Mouse (Mus musculus) midbrain, embryonic 16.5 days (tissue): ENCODE data around the gene Gpcpd1. TPM values are rescaled to one million over a fixed set of nuclear protein-coding genes. Genes with fewer than 3 reads are reported as not detected.
"Not testable (repeated sequence)": the region's sequence is repeated elsewhere in the genome, so short reads cannot be mapped to it uniquely, and the experiment has no call there.

Experiments used
- ATAC-seq: fragments of 200-750 bp; cut with Nextera tagmentation; 2 replicates; pipeline ENCODE4 v1.8.0; 2017; ENCODE audit warnings: moderate TSS enrichment
- H3K27ac ChIP-seq: fragments of 300-500 bp; sonication (generic); 2 replicates; pipeline ENCODE4 v1.5.1; 2014; ENCODE audit warnings: mild to moderate bottlenecking, low read length, mixed read lengths
- H3K27me3 ChIP-seq: fragments of 300-500 bp; sonication (generic); 2 replicates; pipeline ENCODE4 v1.6.1; 2014; ENCODE audit warnings: low read depth, low read length, mixed read lengths; ENCODE audit not compliant: control insufficient read depth, insufficient read depth
- H3K36me3 ChIP-seq: fragments of 300-500 bp; sonication (generic); 2 replicates; pipeline ENCODE4 v1.6.1; 2014; ENCODE audit warnings: mild to moderate bottlenecking, low read length, moderate library complexity, mixed read lengths; ENCODE audit not compliant: control insufficient read depth, insufficient read depth
- H3K4me1 ChIP-seq: fragments of 300-500 bp; sonication (generic); 2 replicates; pipeline ENCODE4 v1.6.1; 2014; ENCODE audit warnings: mild to moderate bottlenecking, low read length, mixed read lengths; ENCODE audit not compliant: control insufficient read depth, insufficient read depth
- H3K4me2 ChIP-seq: fragments of 300-500 bp; sonication (generic); 2 replicates; pipeline ENCODE4 v1.6.1; 2014; ENCODE audit warnings: mild to moderate bottlenecking, low read length, mixed read lengths
- H3K4me3 ChIP-seq: fragments of 300-500 bp; sonication (generic); 2 replicates; pipeline ENCODE4 v1.5.1; 2014; ENCODE audit warnings: low read depth, mild to moderate bottlenecking, low read length, moderate library complexity, mixed read lengths
- H3K9ac ChIP-seq: fragments of 300-500 bp; sonication (generic); 2 replicates; pipeline ENCODE4 v1.6.1; 2014; ENCODE audit warnings: low read depth, low read length, mixed read lengths
- H3K9me3 ChIP-seq: fragments of 300-500 bp; sonication (generic); replicated peaks from 2 replicates; pipeline ENCODE4 v1.6.1; 2014; ENCODE audit warnings: mild to moderate bottlenecking, low read length, mixed read lengths; ENCODE audit not compliant: control insufficient read depth, poor library complexity, severe bottlenecking
- WGBS: fragments of 180-500 bp; shearing (Covaris S2); extraction: QIAGEN DNeasy Blood & Tissue Kit; methylation state at CpG from one replicate; pipeline ENCODE4 v1.1.7; 2014; 5-methylcytosine and 5-hydroxymethylcytosine counted together
- polyA plus RNA-seq: library from polyadenylated mRNA; unstranded; fragments of >200 nt; fragmentation: Nextera tagmentation; extraction: Ambion mirVana; gene quantifications from 2 replicates; pipeline ENCODE4 v1.2.1, GENCODE M21; 2015

The Gpcpd1 gene
- polyA plus RNA-seq, 1 experiment from 2014 or later = 77.5 TPM

DNA sequence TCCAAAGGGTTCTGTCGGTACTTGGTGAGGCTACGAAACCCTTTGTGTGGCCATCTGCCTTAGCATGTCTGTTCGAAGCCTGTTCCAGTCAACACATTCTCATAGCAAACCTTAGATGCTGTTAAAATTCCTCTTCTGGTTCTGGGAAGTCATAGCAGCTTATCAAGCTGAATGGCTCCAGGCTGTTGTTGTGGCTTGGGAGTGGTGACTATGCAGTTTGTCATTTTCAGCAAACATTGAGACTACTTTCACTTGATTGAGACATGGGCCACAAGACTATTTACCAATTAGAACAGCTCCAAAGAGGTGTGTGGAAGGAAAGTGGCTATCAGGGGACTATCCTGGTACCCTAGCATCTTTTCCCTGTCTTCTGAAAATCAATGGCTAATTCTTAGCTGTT lies 4.6 kb upstream of the Gpcpd1 start:
- no peaks in the 10 kb centered on the region for H3K9me3 ChIP-seq
- ATAC-seq = no peak
- H3K9ac ChIP-seq = no peak overlapping the region
- H3K36me3 ChIP-seq = no peaks in the 10 kb centered on the region
- no peak overlapping the region for H3K27ac ChIP-seq
- H3K27me3 ChIP-seq = no peaks in the 10 kb centered on the region
- 92% methylated on average over 3 of the region's 3 CpGs for WGBS
- H3K4me3 ChIP-seq = no peak overlapping the region
- H3K4me1 ChIP-seq = no peaks in the 10 kb centered on the region
- no peak overlapping the region for H3K4me2 ChIP-seq

DNA sequence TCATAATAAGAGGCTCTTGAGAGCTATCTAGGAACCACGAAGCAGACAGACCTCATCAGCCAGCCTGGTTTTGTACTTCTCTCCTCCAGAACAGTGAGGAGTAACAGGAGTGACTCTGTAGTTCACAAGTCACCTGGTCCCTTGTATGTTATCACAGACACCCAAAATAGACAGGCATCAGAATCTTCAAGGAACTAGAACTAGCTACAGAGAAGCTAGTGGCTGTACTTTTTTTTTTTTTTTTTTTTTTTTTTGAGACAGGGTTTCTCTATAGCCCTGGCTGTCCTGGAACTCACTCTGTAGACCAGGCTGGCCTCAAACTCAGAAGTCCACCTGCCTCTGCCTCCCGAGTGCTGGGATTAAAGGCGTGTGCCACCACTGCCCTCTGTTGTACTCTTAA lies 4.0 kb upstream of the Gpcpd1 start:
- not testable (repeated sequence) for H3K36me3 ChIP-seq, H3K9me3 ChIP-seq, H3K27me3 ChIP-seq, H3K4me1 ChIP-seq, H3K4me2 ChIP-seq, ATAC-seq, H3K4me3 ChIP-seq, H3K9ac ChIP-seq, H3K27ac ChIP-seq
- WGBS = 87% methylated on average over 3 of the region's 3 CpGs

DNA sequence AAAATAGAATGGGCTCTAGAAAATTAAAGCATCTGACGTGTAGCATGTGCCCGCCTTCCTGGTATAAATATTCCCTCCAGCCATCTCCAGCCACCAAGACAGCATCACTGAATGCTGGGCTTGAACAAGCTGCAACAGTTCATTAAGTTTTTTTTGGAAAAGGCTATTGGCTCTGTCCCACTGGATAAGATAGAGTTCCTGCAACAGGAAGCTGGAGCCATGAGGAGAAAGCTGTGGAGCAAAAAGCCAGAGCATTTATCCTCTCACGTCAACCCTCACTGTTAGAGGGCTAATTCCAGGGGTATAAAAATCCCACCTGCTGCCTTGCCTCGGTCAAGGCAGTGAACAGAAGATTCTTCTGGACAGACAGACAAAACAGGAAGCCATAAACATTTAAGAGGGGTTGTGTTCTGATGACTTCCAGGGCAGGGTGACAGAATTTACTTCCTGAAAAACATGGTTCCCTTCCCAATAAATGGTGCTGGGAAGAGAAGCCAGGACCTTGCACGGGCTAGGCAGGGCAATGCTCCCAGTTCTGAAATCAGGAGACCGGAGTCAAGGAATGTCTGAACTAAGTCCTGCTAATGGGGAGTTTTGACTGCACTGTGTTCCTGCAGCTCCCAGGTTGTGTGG lies 2.5 kb upstream of the Gpcpd1 start:
- H3K4me1 ChIP-seq = no peaks in the 10 kb centered on the region
- no peak overlapping the region for H3K9ac ChIP-seq
- 83% methylated on average over 6 of the region's 6 CpGs for WGBS
- no peak for ATAC-seq
- H3K9me3 ChIP-seq = no peaks in the 10 kb centered on the region
- H3K4me2 ChIP-seq = no peak overlapping the region
- no peaks in the 10 kb centered on the region for H3K27me3 ChIP-seq
- no peak overlapping the region for H3K27ac ChIP-seq
- H3K36me3 ChIP-seq = no peaks in the 10 kb centered on the region
- H3K4me3 ChIP-seq = no peak overlapping the region

DNA sequence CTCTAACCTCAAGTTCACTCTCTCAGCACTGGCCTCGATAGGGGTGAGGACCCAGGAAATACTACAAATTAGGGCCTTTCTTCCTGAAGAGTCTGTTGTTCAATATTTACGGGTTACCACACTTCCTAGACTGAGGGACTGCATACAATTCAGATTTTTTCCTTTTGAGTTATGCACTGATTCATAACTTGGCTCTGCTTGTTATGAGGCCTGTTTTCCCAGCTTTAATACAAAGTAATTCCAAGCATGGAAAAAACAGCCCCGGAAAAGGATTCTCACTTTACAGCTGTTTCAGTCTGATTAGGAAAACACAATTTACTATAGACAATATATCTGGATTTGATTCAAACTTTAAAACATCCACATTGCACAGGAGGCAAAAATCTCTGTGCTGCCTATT lies 1.5 kb downstream of the Gpcpd1 start:
- Histone ChIP-seq H3K4me1 (peaks cover 4% of the 10 kb centered on the region), H3K27ac (no peak overlapping the region), H3K9ac (no peak overlapping the region), H3K27me3 (no peaks in the 10 kb centered on the region), H3K9me3 (no peaks in the 10 kb centered on the region), H3K4me2 (no peak overlapping the region), H3K4me3 (no peak overlapping the region), H3K36me3 (no peaks in the 10 kb centered on the region)
- WGBS = 81% methylated on average over 3 of the region's 3 CpGs
- no peak for ATAC-seq

DNA sequence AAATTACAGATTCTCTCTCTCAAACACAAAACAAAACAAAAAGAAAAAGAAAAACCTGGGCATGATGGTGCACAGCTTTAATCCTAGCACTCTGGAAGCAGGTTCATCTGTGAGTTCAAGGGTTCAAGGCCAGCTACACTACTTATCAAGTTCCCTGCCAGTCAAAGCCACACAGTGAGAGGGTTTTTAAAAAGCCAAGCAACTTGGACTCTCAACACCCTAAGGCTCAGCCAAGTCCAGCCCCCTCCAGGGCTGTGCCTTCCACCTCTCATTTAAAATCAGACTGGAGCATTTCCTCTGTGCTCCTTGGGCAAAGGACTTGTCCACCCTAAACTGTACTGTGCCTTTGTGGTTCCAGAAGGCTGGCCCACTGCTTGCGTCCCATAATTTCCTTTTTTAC lies 3.3 kb downstream of the Gpcpd1 start:
- no peak overlapping the region for H3K4me2 ChIP-seq
- 95% methylated on average over 1 of the region's 1 CpGs for WGBS
- H3K9ac ChIP-seq = no peak overlapping the region
- no peak for ATAC-seq
- H3K9me3 ChIP-seq = no peaks in the 10 kb centered on the region
- H3K4me1 ChIP-seq = peaks cover 4% of the 10 kb centered on the region
- no peak overlapping the region for H3K27ac ChIP-seq
- no peaks in the 10 kb centered on the region for H3K36me3 ChIP-seq
- H3K27me3 ChIP-seq = no peaks in the 10 kb centered on the region
- no peak overlapping the region for H3K4me3 ChIP-seq

DNA sequence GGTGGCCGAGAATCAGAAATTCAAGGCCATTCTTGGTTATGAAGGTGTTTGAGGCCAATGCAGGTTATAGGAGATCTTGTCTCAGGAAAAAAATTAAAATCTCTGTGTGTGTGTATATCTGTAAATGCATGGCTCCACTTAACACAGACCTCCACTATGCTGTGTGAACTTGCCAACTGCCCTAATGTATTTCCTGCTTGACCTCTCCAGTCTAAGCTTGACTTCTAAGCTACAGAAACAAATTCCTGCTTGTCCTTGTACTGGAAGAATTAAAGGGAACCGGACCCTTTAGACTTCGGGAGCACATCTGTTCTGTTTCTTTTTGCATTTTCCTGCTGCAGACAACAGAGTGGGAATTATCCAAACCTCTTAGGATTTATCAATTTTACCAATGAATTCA lies 4.4 kb downstream of the Gpcpd1 start:
- Histone ChIP-seq H3K36me3 (no peaks in the 10 kb centered on the region), H3K9ac (no peak overlapping the region), H3K4me1 (peaks cover 4% of the 10 kb centered on the region), H3K4me2 (no peak overlapping the region), H3K9me3 (no peaks in the 10 kb centered on the region), H3K4me3 (no peak overlapping the region), H3K27me3 (no peaks in the 10 kb centered on the region), H3K27ac (0 out of 2 replicates have a peak overlapping the region, but pooled peaks have one; percentile 12)
- WGBS = 77% methylated on average over 3 of the region's 3 CpGs
- ATAC-seq = no peak

DNA sequence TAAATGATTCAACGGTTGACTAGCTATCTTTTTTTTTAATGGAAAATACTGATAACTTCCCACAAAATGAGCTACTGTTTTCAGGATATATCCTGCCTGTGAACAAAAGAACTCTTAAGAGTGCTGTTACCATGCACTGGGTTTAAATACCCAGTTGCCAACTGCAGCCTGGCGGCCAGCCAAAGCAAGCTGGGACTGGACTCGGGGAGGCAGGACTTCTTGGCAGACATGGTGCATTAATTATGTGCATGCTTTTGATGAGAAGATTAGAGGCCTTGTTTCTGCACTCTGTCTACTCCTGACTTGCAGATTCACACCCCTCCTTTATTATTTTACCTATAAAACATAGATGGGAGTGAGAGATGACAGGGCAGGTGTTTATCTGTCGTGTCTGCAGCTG lies 5.3 kb downstream of the Gpcpd1 start:
- Histone ChIP-seq H3K4me1 (peaks cover 4% of the 10 kb centered on the region), H3K36me3 (no peaks in the 10 kb centered on the region), H3K4me3 (no peak overlapping the region), H3K27ac (peak overlapping the region; percentile 80), H3K27me3 (no peaks in the 10 kb centered on the region), H3K9me3 (no peaks in the 10 kb centered on the region), H3K9ac (no peak overlapping the region), H3K4me2 (no peak overlapping the region)
- no peak for ATAC-seq
- WGBS = 32% methylated on average over 4 of the region's 4 CpGs

DNA sequence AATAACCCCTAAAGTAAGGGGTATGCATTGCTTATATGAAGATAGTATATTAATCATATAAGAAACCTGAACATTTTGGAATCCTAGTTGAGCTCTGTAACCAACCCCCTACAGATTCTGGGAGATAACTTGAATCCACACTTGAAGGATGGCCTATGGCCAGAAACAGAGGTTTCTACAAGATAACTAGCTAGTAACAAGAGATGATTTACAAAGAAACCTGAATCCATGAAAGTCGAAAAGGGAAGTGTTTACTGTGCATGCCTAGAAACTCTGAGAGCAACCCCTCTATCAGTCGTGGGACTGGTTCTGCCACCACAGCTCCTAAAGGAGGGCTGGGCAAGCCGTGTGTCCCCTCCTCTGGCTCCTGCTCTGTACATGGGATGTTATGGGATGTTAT lies 7.8 kb downstream of the Gpcpd1 start:
- Histone ChIP-seq H3K4me2 (no peak overlapping the region), H3K9me3 (no peaks in the 10 kb centered on the region), H3K36me3 (no peaks in the 10 kb centered on the region), H3K4me3 (no peak overlapping the region), H3K27ac (no peak overlapping the region), H3K9ac (no peak overlapping the region), H3K27me3 (no peaks in the 10 kb centered on the region), H3K4me1 (peaks cover 24% of the 10 kb centered on the region)
- 94% methylated on average over 3 of the region's 3 CpGs for WGBS
- no peak for ATAC-seq

DNA sequence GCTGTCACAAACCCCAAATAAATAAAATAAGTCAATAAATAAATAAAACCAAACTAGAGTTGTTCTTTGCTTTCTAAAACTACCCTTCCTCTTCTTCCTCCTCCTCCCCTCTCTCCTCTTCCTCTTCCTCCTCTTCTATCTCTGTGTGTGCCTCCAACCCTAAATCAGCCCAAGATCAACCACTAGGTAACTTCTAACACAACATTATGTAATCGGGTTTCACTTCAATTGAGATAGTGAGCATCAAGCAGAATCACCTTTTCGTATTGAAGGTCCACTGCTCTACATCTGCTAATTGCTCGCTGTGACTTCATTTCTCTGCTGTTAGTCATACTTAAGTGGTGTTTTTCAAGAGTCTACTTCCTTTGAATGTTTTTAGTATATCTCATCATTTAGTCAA lies 8.8 kb downstream of the Gpcpd1 start:
- peak overlapping the region; percentile 98 for H3K27ac ChIP-seq
- no peaks in the 10 kb centered on the region for H3K9me3 ChIP-seq
- no peak overlapping the region; the same call in 1 of the 2 replicates for H3K4me3 ChIP-seq
- 97% methylated on average over 3 of the region's 3 CpGs for WGBS
- H3K27me3 ChIP-seq = no peaks in the 10 kb centered on the region
- H3K4me1 ChIP-seq = peaks cover 24% of the 10 kb centered on the region
- H3K9ac ChIP-seq = no peak overlapping the region
- no peak for ATAC-seq
- no peaks in the 10 kb centered on the region for H3K36me3 ChIP-seq
- H3K4me2 ChIP-seq = no peak overlapping the region
